Mouse (Mus musculus) cortical plate, adult 2 months (tissue): ENCODE data around the gene Gast.

Source experiments
- CTCF ChIP-seq: fragments of 200-500 bp; IDR thresholded peaks from 2 replicates; pipeline ENCODE4 v1.5.1; 2011; ENCODE audit warnings: mild to moderate bottlenecking, control low read depth, low read length; ENCODE audit not compliant: insufficient read depth; ENCODE audit errors: extremely low read depth
- POLR2A ChIP-seq: fragments of 200-500 bp; IDR thresholded peaks from 2 replicates; pipeline ENCODE4 v1.6.1; 2011; ENCODE audit warnings: mild to moderate bottlenecking, low read length, control low read depth; ENCODE audit not compliant: insufficient read depth; ENCODE audit errors: extremely low read depth

DNA sequence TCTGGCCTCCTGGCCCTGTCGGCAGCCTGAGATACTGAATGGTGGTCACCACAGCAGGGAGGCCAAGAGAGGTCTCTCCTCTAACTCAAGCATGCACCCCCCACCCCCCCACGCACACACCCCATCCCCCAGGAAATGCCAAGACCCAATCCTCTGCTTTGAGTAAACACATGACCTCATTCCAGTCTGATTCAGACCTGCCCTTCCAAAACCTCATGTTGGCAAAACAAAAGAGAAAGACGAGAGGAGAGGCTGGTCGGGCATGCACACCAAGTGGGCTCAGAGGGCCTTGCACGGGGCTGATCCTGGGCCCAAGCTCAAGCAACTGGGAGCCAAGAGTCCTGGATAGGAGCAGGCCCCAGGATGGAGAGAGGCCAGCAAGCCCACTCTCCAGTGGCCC, 44.0 kb upstream of the Gast start:
- no peak for TF ChIP-seq CTCF
- TF ChIP-seq POLR2A, result no peak
